Mouse (Mus musculus) embryonic fibroblast, embryonic 13.5 days (primary cell): ENCODE measurements at regions not wholly inside any gene's neighbourhood (a gene's known extent, or its start where the extent isn't known, plus 50 kb on each side); places are given as distances from the start of the nearest gene placed in this dataset.

Experiments used
- CTCF ChIP-seq: IDR thresholded peaks from 2 replicates; pipeline ENCODE4 v1.5.1; 2011; ENCODE audit warnings: mild to moderate bottlenecking, control low read depth, low read length, moderate library complexity, borderline replicate concordance; ENCODE audit not compliant: insufficient read depth
- POLR2A ChIP-seq: IDR thresholded peaks from 2 replicates; pipeline ENCODE4 v1.6.1; 2011; ENCODE audit warnings: low read depth, mild to moderate bottlenecking, control low read depth, low read length, moderate library complexity

- TF ChIP-seq CTCF (no peak), POLR2A (no peak)
These were observed 256.1 kb downstream of the Epha4 start for GRCm38 (mm10) chr1:77258730-77259310.
